Mouse (Mus musculus): ENCODE measurements around the gene Slc27a1. TPM values are rescaled to one million over a fixed set of nuclear protein-coding genes. Genes with fewer than 3 reads are reported as not detected.

The Slc27a1 gene
- polyA plus RNA-seq, 1 experiment from 2014 or later = 38.4 TPM

GRCm38 (mm10) chr8:71630761-71631160, 62.1 kb downstream of the Slc27a1 start:
- 86% methylated on average over 6 of the region's 6 CpGs for WGBS

GRCm38 (mm10) chr8:71631897-71632296, 63.2 kb downstream of the Slc27a1 start:
- 57% methylated on average over 2 of the region's 2 CpGs for WGBS
- no peak for ATAC-seq (ENCODE audit: low FRiP score, low read depth)
- Histone ChIP-seq H3K27me3 (peaks cover 72% of the 10 kb centered on the region), H3K4me2 (replicated peaks) (no peak overlapping the region), H3K27ac (replicated peaks) (no peak overlapping the region), H3K36me3 (0 out of 2 replicates have a peak, but pooled peaks cover 6% of the 10 kb centered on the region), H3K4me3 (no peak overlapping the region), H3K4me1 (peaks cover 18% of the 10 kb centered on the region), H3K9me3 (peaks cover 14% of the 10 kb centered on the region), H3K9ac (replicated peaks) (no peak overlapping the region)

More at GRCm38 (mm10) chr8:71630761-71631160, 62.1 kb downstream of the Slc27a1 start:
- Histone ChIP-seq H3K36me3 (0 out of 2 replicates have a peak, but pooled peaks cover 6% of the 10 kb centered on the region), H3K4me2 (replicated peaks) (no peak overlapping the region), H3K27ac (replicated peaks) (no peak overlapping the region), H3K9me3 (peaks cover 14% of the 10 kb centered on the region), H3K27me3 (peaks cover 66% of the 10 kb centered on the region), H3K4me3 (no peak overlapping the region), H3K4me1 (peaks cover 18% of the 10 kb centered on the region), H3K9ac (replicated peaks) (no peak overlapping the region)
- no peak for ATAC-seq (ENCODE audit: low FRiP score, low read depth)

- Histone ChIP-seq H3K4me2 (replicated peaks) (no peak overlapping the region), H3K27me3 (peaks cover 70% of the 10 kb centered on the region), H3K9ac (replicated peaks) (no peak overlapping the region), H3K36me3 (0 out of 2 replicates have a peak, but pooled peaks cover 6% of the 10 kb centered on the region), H3K4me3 (no peak overlapping the region), H3K27ac (replicated peaks) (no peak overlapping the region), H3K9me3 (peaks cover 14% of the 10 kb centered on the region), H3K4me1 (peaks cover 18% of the 10 kb centered on the region)
- ATAC-seq (ENCODE audit: low FRiP score, low read depth) = no peak
- WGBS = 8% methylated on average over 19 of the region's 22 CpGs
Measured at GRCm38 (mm10) chr8:71633164-71633563, 64.5 kb downstream of the Slc27a1 start.

GRCm38 (mm10) chr8:71633981-71634667, 65.4 kb downstream of the Slc27a1 start:
- peak overlapping the region; percentile 38 for H3K4me2 ChIP-seq (replicated peaks)
- WGBS = 3% methylated on average over 26 of the region's 26 CpGs
- no peak overlapping the region for H3K9ac ChIP-seq (replicated peaks)
- H3K4me3 ChIP-seq = 0 out of 2 replicates have a peak overlapping the region, but pooled peaks have one; percentile 17
- peak overlapping the region; percentile 15; the same call in 1 of the 2 replicates for H3K27ac ChIP-seq (replicated peaks)
- H3K9me3 ChIP-seq = peaks cover 14% of the 10 kb centered on the region
- peaks cover 12% of the 10 kb centered on the region; the same call in 1 of the 2 replicates for H3K36me3 ChIP-seq
- H3K27me3 ChIP-seq = peaks cover 76% of the 10 kb centered on the region
- ATAC-seq (ENCODE audit: low FRiP score, low read depth) = peak; percentile 55
- peaks cover 11% of the 10 kb centered on the region for H3K4me1 ChIP-seq

Small RNAs within 50 kb of the gene (microRNA-seq; reads per million reads assigned to microRNA genes)
- gene Mir6769b = 0.93 reads per million

Other genes with a start within 250 kb of the Slc27a1 start
- 75.8 and 82.5 TPM in 2 replicates for gene Use1, start 202.0 kb upstream of the Slc27a1 start, polyA plus RNA-seq (2016; fragmentation: Nextera tagmentation; extraction: Ambion mirVana)
- 4.5 and 6.3 TPM in 2 replicates for gene Ocel1, start 197.6 kb upstream of the Slc27a1 start, polyA plus RNA-seq (2016; fragmentation: Nextera tagmentation; extraction: Ambion mirVana)
- 54.4 and 58.5 TPM in 2 replicates for gene Nr2f6, start 186.9 kb upstream of the Slc27a1 start, polyA plus RNA-seq (2016; fragmentation: Nextera tagmentation; extraction: Ambion mirVana)
- 5.6 and 5.9 TPM in 2 replicates for gene Ushbp1, start 173.1 kb upstream of the Slc27a1 start, polyA plus RNA-seq (2016; fragmentation: Nextera tagmentation; extraction: Ambion mirVana)
- 91.7 and 102 TPM in 2 replicates for gene Babam1, start 172.0 kb upstream of the Slc27a1 start, polyA plus RNA-seq (2016; fragmentation: Nextera tagmentation; extraction: Ambion mirVana)
- 34.8 and 39.1 TPM in 2 replicates for gene Ankle1, start 162.9 kb upstream of the Slc27a1 start, polyA plus RNA-seq (2016; fragmentation: Nextera tagmentation; extraction: Ambion mirVana)
- 109 and 111 TPM in 2 replicates for gene Abhd8, start 105.2 kb upstream of the Slc27a1 start, polyA plus RNA-seq (2016; fragmentation: Nextera tagmentation; extraction: Ambion mirVana)
- gene Mrpl34, start 103.9 kb upstream of the Slc27a1 start, polyA plus RNA-seq (2016; fragmentation: Nextera tagmentation; extraction: Ambion mirVana) = 235 and 245 TPM in 2 replicates
- 145 and 152 TPM in 2 replicates for gene Dda1, start 99.7 kb upstream of the Slc27a1 start, polyA plus RNA-seq (2016; fragmentation: Nextera tagmentation; extraction: Ambion mirVana)
- 14.2 and 18.7 TPM in 2 replicates for gene Ano8, start 82.9 kb upstream of the Slc27a1 start, polyA plus RNA-seq (2016; fragmentation: Nextera tagmentation; extraction: Ambion mirVana)
- gene Gtpbp3, start 80.8 kb upstream of the Slc27a1 start, polyA plus RNA-seq (2016; fragmentation: Nextera tagmentation; extraction: Ambion mirVana) = 15.5 and 18.3 TPM in 2 replicates
- gene Plvap, start 57.1 kb upstream of the Slc27a1 start, polyA plus RNA-seq (2016; fragmentation: Nextera tagmentation; extraction: Ambion mirVana) = 26.9 and 29.5 TPM in 2 replicates
- gene Ccdc194, start 43.2 kb upstream of the Slc27a1 start, polyA plus RNA-seq (2016; fragmentation: Nextera tagmentation; extraction: Ambion mirVana) = 0.13 and 0.41 TPM in 2 replicates
- gene Bst2, start 31.4 kb upstream of the Slc27a1 start, polyA plus RNA-seq (2016; fragmentation: Nextera tagmentation; extraction: Ambion mirVana) = 13.1 and 14.5 TPM in 2 replicates
- gene Mvb12a, start 26.0 kb upstream of the Slc27a1 start, polyA plus RNA-seq (2016; fragmentation: Nextera tagmentation; extraction: Ambion mirVana) = 54.0 and 57.0 TPM in 2 replicates
- gene Tmem221, start 10.0 kb upstream of the Slc27a1 start, polyA plus RNA-seq (2016; fragmentation: Nextera tagmentation; extraction: Ambion mirVana) = 0.14 TPM in 2 replicates
- not detected in 2 replicates for gene Nxnl1, start 2.3 kb upstream of the Slc27a1 start, polyA plus RNA-seq (2016; fragmentation: Nextera tagmentation; extraction: Ambion mirVana)
- gene Pgls, start 23.3 kb downstream of the Slc27a1 start, polyA plus RNA-seq (2016; fragmentation: Nextera tagmentation; extraction: Ambion mirVana) = 215 and 216 TPM in 2 replicates
- 6.5 and 6.9 TPM in 2 replicates for gene Fam129c, start 28.8 kb downstream of the Slc27a1 start, polyA plus RNA-seq (2016; fragmentation: Nextera tagmentation; extraction: Ambion mirVana)
- 52.1 and 56.2 TPM in 2 replicates for gene Colgalt1, start 42.1 kb downstream of the Slc27a1 start, polyA plus RNA-seq (2016; fragmentation: Nextera tagmentation; extraction: Ambion mirVana)
- gene Unc13a, start 102.9 kb downstream of the Slc27a1 start, polyA plus RNA-seq (2016; fragmentation: Nextera tagmentation; extraction: Ambion mirVana) = 12.8 and 16.9 TPM in 2 replicates
- 3.3 and 3.4 TPM in 2 replicates for gene Jak3, start 107.4 kb downstream of the Slc27a1 start, polyA plus RNA-seq (2016; fragmentation: Nextera tagmentation; extraction: Ambion mirVana)
- gene Insl3, start 120.3 kb downstream of the Slc27a1 start, polyA plus RNA-seq (2016; fragmentation: Nextera tagmentation; extraction: Ambion mirVana) = not detected in 2 replicates
- gene B3gnt3, start 132.9 kb downstream of the Slc27a1 start, polyA plus RNA-seq (2016; fragmentation: Nextera tagmentation; extraction: Ambion mirVana) = 0.55 and 0.66 TPM in 2 replicates
- gene Fcho1, start 156.8 kb downstream of the Slc27a1 start, polyA plus RNA-seq (2016; fragmentation: Nextera tagmentation; extraction: Ambion mirVana) = 39.2 and 43.7 TPM in 2 replicates

Data from midbrain, embryonic 12.5 days (tissue).